ENCODE assay signal across 32 mouse cellular contexts in genomic region chr10:94009991-94010679, GRCm38 (mm10). TPM values are rescaled to one million over a fixed set of nuclear protein-coding genes. Genes with fewer than 3 reads are reported as not detected.
DNase-seq lines count a peak whose midpoint lies in the region; ATAC-seq and TF ChIP-seq lines count a peak whose summit lies in the region.
"Had no signal": no experiment of that assay in that cellular context is flagged by ENCODE, and none has a peak within 500 bp of the region (broad histone marks: within the 10 kb centered on the region; RNA-seq: fewer than 3 reads in every experiment).

No protein-coding gene starts in this region.

- H3K4me3 ChIP-seq in liver, adult 2 months (ENCODE audit: insufficient read depth, low read depth, low read length) = no peak overlapping the region
- H3K4me3 ChIP-seq in liver, embryonic 11.5 days (ENCODE audit: low read depth, low read length) = no peak overlapping the region
- H3K4me3 ChIP-seq in MEL (ENCODE audit: control insufficient read depth in 1 of 2, insufficient read depth in 1 of 2, low read depth in 2 of 2, low read length in 2 of 2) = no peak overlapping the region
- no peak overlapping the region for H3K4me3 ChIP-seq in liver, embryonic 15.5 days (replicated peaks)
- H3K4me3 ChIP-seq in stomach, postnatal 0 days (ENCODE audit: low read depth, low read length) = no peak overlapping the region
- H3K4me3 ChIP-seq: embryonic facial prominence, embryonic 10.5 days; embryonic facial prominence, embryonic 15.5 days; forebrain, embryonic 12.5 days; heart, adult 2 months; heart, embryonic 12.5 days; hindbrain, embryonic 10.5 days; hindbrain, embryonic 15.5 days; midbrain, embryonic 10.5 days; myocyte; neural tube, embryonic 12.5 days had no signal

- H3K9me3 ChIP-seq in liver, embryonic 11.5 days (ENCODE audit: control insufficient read depth, low read length) = no peaks in the 10 kb centered on the region
- no peaks in the 10 kb centered on the region for H3K9me3 ChIP-seq in MEL (replicated peaks; ENCODE audit: insufficient read depth, low read length)
- H3K9me3 ChIP-seq in liver, embryonic 15.5 days (replicated peaks) = no peaks in the 10 kb centered on the region
- H3K9me3 ChIP-seq in stomach, postnatal 0 days (ENCODE audit: control insufficient read depth, low read length) = no peaks in the 10 kb centered on the region
- H3K9me3 ChIP-seq: embryonic facial prominence, embryonic 10.5 days; embryonic facial prominence, embryonic 15.5 days; forebrain, embryonic 12.5 days; heart, embryonic 12.5 days; hindbrain, embryonic 10.5 days; hindbrain, embryonic 15.5 days; midbrain, embryonic 10.5 days; neural tube, embryonic 12.5 days had no signal

- no peak overlapping the region for H3K4me2 ChIP-seq in liver, embryonic 11.5 days
- no peak overlapping the region for H3K4me2 ChIP-seq in liver, embryonic 15.5 days
- H3K4me2 ChIP-seq in stomach, postnatal 0 days (replicated peaks; ENCODE audit: low read depth) = no peak overlapping the region
- H3K4me2 ChIP-seq: embryonic facial prominence, embryonic 15.5 days; forebrain, embryonic 12.5 days; heart, embryonic 12.5 days; hindbrain, embryonic 15.5 days; neural tube, embryonic 12.5 days had no signal

- ATAC-seq in liver, embryonic 11.5 days (replicated peaks; ENCODE audit: low FRiP score) = no peak; the same call in 1 of the 2 replicates
- no peak for ATAC-seq in liver, embryonic 15.5 days (ENCODE audit: insufficient read depth)
- no peak for ATAC-seq in stomach, postnatal 0 days (ENCODE audit: low FRiP score, low TSS enrichment)
- no peak for ATAC-seq in megakaryocyte progenitor cell, adult 5-6 weeks (replicated peaks; ENCODE audit: poor library complexity)
- ATAC-seq: forebrain, postnatal 0 days; inflammation-experienced regulatory T-cells, adult 6 months; lung, postnatal 0 days had no signal

- H3K27ac ChIP-seq in liver, adult 2 months (replicated peaks; ENCODE audit: insufficient read depth, low read depth, low read length) = peak overlapping the region; percentile 98
- no peak overlapping the region for H3K27ac ChIP-seq in liver, embryonic 11.5 days (ENCODE audit: low read depth, low read length)
- H3K27ac ChIP-seq in MEL (ENCODE audit: control insufficient read depth, low read depth, low read length) = peak overlapping the region; percentile 22
- H3K27ac ChIP-seq in liver, embryonic 15.5 days (replicated peaks) = peak overlapping the region; percentile 53; the same call in 1 of the 2 replicates
- no peak overlapping the region for H3K27ac ChIP-seq in stomach, postnatal 0 days (replicated peaks)
- H3K27ac ChIP-seq: embryonic facial prominence, embryonic 10.5 days; embryonic facial prominence, embryonic 15.5 days; forebrain, embryonic 12.5 days; heart, adult 2 months; hindbrain, embryonic 10.5 days; hindbrain, embryonic 15.5 days; macrophage; midbrain, embryonic 10.5 days; neural tube, embryonic 12.5 days had no signal

- WGBS in liver, adult 2 months = 16% methylated on average over 3 of the region's 3 CpGs
- WGBS in liver, embryonic 11.5 days = 78% methylated on average over 3 of the region's 3 CpGs
- WGBS in liver, embryonic 15.5 days (ENCODE audit: insufficient replicate concordance) = 56% methylated on average over 3 of the region's 3 CpGs
- 60% methylated on average over 3 of the region's 3 CpGs for WGBS in stomach, postnatal 0 days

- H3K79me2 ChIP-seq in liver, adult 2 months (ENCODE audit: control insufficient read depth, insufficient read depth, low read length) = peaks cover 3% of the 10 kb centered on the region; the same call in 1 of the 2 replicates
- peaks cover 2% of the 10 kb centered on the region; the same call in 1 of the 2 replicates for H3K79me2 ChIP-seq in MEL (ENCODE audit: control insufficient read depth, insufficient read depth, low read length, poor library complexity)

- peak; percentile 91 for DNase-seq in liver, adult 2 months (ENCODE audit: extremely low read depth, low read depth, low spot score)
- DNase-seq in liver, embryonic 11.5 days (ENCODE audit: low spot score) = no peak
- peak; percentile 60 for DNase-seq in MEL (ENCODE audit: low read depth, low spot score)
- DNase-seq in stomach, postnatal 0 days (ENCODE audit: low spot score) = no peak
- no peak for DNase-seq in adrenal gland, adult 8-10 months
- DNase-seq: adrenal gland, adult 2 months; cerebellum, adult 8-10 months; cerebellum, postnatal 25 days; forebrain, postnatal 0 days; heart, adult 2 months; heart, postnatal 10 days; kidney, adult 2 months; lung, adult 18-20 months; right cerebral cortex, adult 18-20 months; spleen, adult 18-20 months; thymus, adult 2 months; thymus, postnatal 36 days had no signal

- no peak for TF ChIP-seq CTCF in liver, adult 2 months (IDR thresholded peaks at IDR 0.05; ENCODE audit: low read depth, low read length)
- TF ChIP-seq CTCF in MEL (IDR thresholded peaks at IDR 0.05 in 2 of 3, conservative IDR thresholded peaks at IDR 0.05 in 1 of 3; ENCODE audit: control insufficient read depth in 1 of 3, insufficient read depth in 1 of 3, low read depth in 2 of 3, low read length in 3 of 3, poor library complexity in 1 of 3, severe bottlenecking in 1 of 3) = no peak
- TF ChIP-seq CTCF in stomach, postnatal 0 days (IDR thresholded peaks at IDR 0.05; ENCODE audit: low read depth) = no peak

- no peak for TF ChIP-seq RAD21 in MEL (IDR thresholded peaks at IDR 0.05; ENCODE audit: low read depth, low read length)

- TF ChIP-seq EP300 in MEL (IDR thresholded peaks at IDR 0.05; ENCODE audit: low read depth in 1 of 2, low read length in 2 of 2) = 0 out of 4 replicates have a peak, but pooled peaks of 1 of the 2 experiments have one; percentile 32
- TF ChIP-seq EP300 in stomach, postnatal 0 days (optimal IDR thresholded peaks at IDR 0.05) = no peak

- peak overlapping the region; percentile 34; the same call in 1 of the 2 replicates for H3K9ac ChIP-seq in liver, adult 2 months (ENCODE audit: low read depth, low read length)
- H3K9ac ChIP-seq in liver, embryonic 11.5 days (ENCODE audit: low read depth, low read length) = no peak overlapping the region
- no peak overlapping the region for H3K9ac ChIP-seq in MEL (ENCODE audit: control insufficient read depth, low read depth, low read length, poor library complexity, severe bottlenecking)
- no peak overlapping the region for H3K9ac ChIP-seq in liver, embryonic 15.5 days
- H3K9ac ChIP-seq in stomach, postnatal 0 days (ENCODE audit: low read length) = no peak overlapping the region
- H3K9ac ChIP-seq: embryonic facial prominence, embryonic 15.5 days; forebrain, embryonic 12.5 days; forebrain, postnatal 0 days; heart, embryonic 12.5 days; hindbrain, embryonic 15.5 days; neural tube, embryonic 12.5 days had no signal

- peaks cover 22% of the 10 kb centered on the region for H3K4me1 ChIP-seq in liver, adult 2 months (ENCODE audit: control insufficient read depth, insufficient read depth, low read length)
- H3K4me1 ChIP-seq in liver, embryonic 11.5 days (replicated peaks; ENCODE audit: control insufficient read depth, insufficient read depth, low read length) = 0 out of 2 replicates have a peak, but pooled peaks cover 3% of the 10 kb centered on the region
- H3K4me1 ChIP-seq in MEL (ENCODE audit: control insufficient read depth in 1 of 2, insufficient read depth in 2 of 2, low read length in 2 of 2) = peaks cover 9 to 13% of the 10 kb centered on the region in 2 experiments
- peaks cover 8% of the 10 kb centered on the region; the same call in 1 of the 2 replicates for H3K4me1 ChIP-seq in liver, embryonic 15.5 days (replicated peaks)
- no peaks in the 10 kb centered on the region for H3K4me1 ChIP-seq in stomach, postnatal 0 days (replicated peaks; ENCODE audit: control insufficient read depth, insufficient read depth)
- H3K4me1 ChIP-seq: embryonic facial prominence, embryonic 10.5 days; forebrain, embryonic 12.5 days; hindbrain, embryonic 15.5 days; midbrain, embryonic 10.5 days; neural tube, embryonic 12.5 days had no signal

- no peak for TF ChIP-seq POLR2A in liver, adult 2 months (IDR thresholded peaks at IDR 0.05; ENCODE audit: extremely low read depth, insufficient read depth, low read length)
- TF ChIP-seq POLR2A in MEL (IDR thresholded peaks at IDR 0.05; ENCODE audit: control insufficient read depth in 1 of 2, insufficient read depth in 1 of 2, low read depth in 1 of 2, low read length in 2 of 2, poor library complexity in 1 of 2) = no peak

- H3K27me3 ChIP-seq in liver, adult 2 months (ENCODE audit: control insufficient read depth, insufficient read depth, low read length) = no peaks in the 10 kb centered on the region
- H3K27me3 ChIP-seq in liver, embryonic 11.5 days (replicated peaks; ENCODE audit: control insufficient read depth, insufficient read depth, low read length) = no peaks in the 10 kb centered on the region
- no peaks in the 10 kb centered on the region for H3K27me3 ChIP-seq in MEL (ENCODE audit: control insufficient read depth in 1 of 2, insufficient read depth in 2 of 2, low read length in 2 of 2)
- no peaks in the 10 kb centered on the region for H3K27me3 ChIP-seq in liver, embryonic 15.5 days
- H3K27me3 ChIP-seq in stomach, postnatal 0 days (ENCODE audit: control insufficient read depth, insufficient read depth, low read length) = no peaks in the 10 kb centered on the region
- H3K27me3 ChIP-seq: CH12.LX; embryonic facial prominence, embryonic 15.5 days; forebrain, embryonic 12.5 days; heart, embryonic 12.5 days; hindbrain, embryonic 15.5 days; neural tube, embryonic 12.5 days had no signal

- peaks cover 2% of the 10 kb centered on the region; the same call in 1 of the 2 replicates for H3K36me3 ChIP-seq in liver, adult 2 months (ENCODE audit: control insufficient read depth, insufficient read depth, low read length)
- peaks cover 3% of the 10 kb centered on the region; the same call in 1 of the 2 replicates for H3K36me3 ChIP-seq in liver, embryonic 11.5 days (ENCODE audit: control insufficient read depth, insufficient read depth, low read length)
- peaks cover 0 to 16% of the 10 kb centered on the region in 2 experiments; a peak in 3 of 4 replicates for H3K36me3 ChIP-seq in MEL (ENCODE audit: control insufficient read depth in 1 of 2, insufficient read depth in 2 of 2, low read length in 2 of 2)
- H3K36me3 ChIP-seq in liver, embryonic 15.5 days (replicated peaks) = peaks cover 13% of the 10 kb centered on the region; the same call in 1 of the 2 replicates
- 0 out of 2 replicates have a peak, but pooled peaks cover 2% of the 10 kb centered on the region for H3K36me3 ChIP-seq in stomach, postnatal 0 days (ENCODE audit: control insufficient read depth, insufficient read depth, low read length)

RNA-seq across cellular contexts. Expression of gene Vezt, which starts 25.5 kb away (rescaled TPM):
- total RNA-seq in liver, adult 2 months (2014; rRNA removed) = 9.2 and 11.7 TPM in 2 replicates
- 6.4 and 6.5 TPM in 2 replicates for polyA plus RNA-seq in liver, adult 2 months (2012; rRNA removed)
- polyA plus RNA-seq in liver, embryonic 11.5 days (2014; fragmentation: Nextera tagmentation; extraction: Ambion mirVana) = 18.9 and 19.7 TPM in 2 replicates
- total RNA-seq in MEL (2012; rRNA removed) = 9.5 and 12.6 TPM in 2 replicates
- polyA plus RNA-seq in MEL (2012; ENCODE audit: insufficient read depth in 1 of 2, insufficient read length in 2 of 2, low read depth in 1 of 2, low replicate concordance in 2 of 2, missing spikeins in 1 of 2) = 10 to 100 TPM in 1 of 2 experiments, not detected in 1; 13.5 TPM
- 11.8 and 12.9 TPM in 2 replicates for polyA plus RNA-seq in liver, embryonic 15.5 days (2015; fragmentation: Nextera tagmentation; extraction: Ambion mirVana)
- 13.2 and 14.5 TPM in 2 replicates for polyA plus RNA-seq in stomach, postnatal 0 days (2015; fragmentation: Nextera tagmentation; extraction: Ambion mirVana)
- 4.9 and 5.8 TPM in 2 replicates for total RNA-seq in megakaryocyte progenitor cell, adult 5-6 weeks (2015)
- total RNA-seq in megakaryocyte progenitor cell, adult 5-6 weeks (2017) = 16.4 and 16.7 TPM in 2 replicates
- total RNA-seq in adrenal gland, adult 8-10 months (2022) = 10 to 100 TPM; 18.4 to 30.9 (median 25.1) TPM

RNA-seq across cellular contexts. Expression of gene Fgd6, which starts 25.7 kb away (rescaled TPM):
- total RNA-seq in liver, adult 2 months (2014; rRNA removed) = 17.2 and 17.8 TPM in 2 replicates
- polyA plus RNA-seq in liver, adult 2 months (2012; rRNA removed) = 4.2 and 4.7 TPM in 2 replicates
- polyA plus RNA-seq in liver, embryonic 11.5 days (2014; fragmentation: Nextera tagmentation; extraction: Ambion mirVana) = 5.5 and 6.4 TPM in 2 replicates
- 1.2 and 1.4 TPM in 2 replicates for total RNA-seq in MEL (2012; rRNA removed)
- 1 to 10 TPM in 1 of 2 experiments, not detected in 1; 2.8 TPM for polyA plus RNA-seq in MEL (2012; ENCODE audit: insufficient read depth in 1 of 2, insufficient read length in 2 of 2, low read depth in 1 of 2, low replicate concordance in 2 of 2, missing spikeins in 1 of 2)
- polyA plus RNA-seq in liver, embryonic 15.5 days (2015; fragmentation: Nextera tagmentation; extraction: Ambion mirVana) = 2.8 and 3.2 TPM in 2 replicates
- 1.7 and 2.2 TPM in 2 replicates for polyA plus RNA-seq in stomach, postnatal 0 days (2015; fragmentation: Nextera tagmentation; extraction: Ambion mirVana)
- 1.0 and 1.6 TPM in 2 replicates for total RNA-seq in megakaryocyte progenitor cell, adult 5-6 weeks (2015)
- total RNA-seq in megakaryocyte progenitor cell, adult 5-6 weeks (2017) = 0.58 and 1.6 TPM in 2 replicates
- total RNA-seq in adrenal gland, adult 8-10 months (2022) = 1 to 10 TPM; 4.5 to 6.5 (median 5.7) TPM

Comparison
In these comparisons a context has a peak if more than half of its experiments do, and no peak if none do; other contexts are left out.
1. DNase-seq: peak in liver, adult 2 months (single experiment) and MEL (single experiment); none in liver, embryonic 11.5 days (single experiment), stomach, postnatal 0 days (single experiment) and adrenal gland, adult 8-10 months (single experiment).
2. H3K27ac ChIP-seq: peak in liver, adult 2 months (single experiment), MEL (single experiment) and liver, embryonic 15.5 days (single experiment); none in liver, embryonic 11.5 days (single experiment) and stomach, postnatal 0 days (single experiment).